Mouse (Mus musculus) T-cell, adult 2 months (primary cell): ENCODE measurements at regions not wholly inside any gene's neighbourhood (a gene's known extent, or its start where the extent isn't known, plus 50 kb on each side); places are given as distances from the start of the nearest gene placed in this dataset.

Experiments used
- DNase-seq: peaks from one replicate; pipeline ENCODE4 v3.0.0; 2022; ENCODE audit warnings: low spot score

DNA sequence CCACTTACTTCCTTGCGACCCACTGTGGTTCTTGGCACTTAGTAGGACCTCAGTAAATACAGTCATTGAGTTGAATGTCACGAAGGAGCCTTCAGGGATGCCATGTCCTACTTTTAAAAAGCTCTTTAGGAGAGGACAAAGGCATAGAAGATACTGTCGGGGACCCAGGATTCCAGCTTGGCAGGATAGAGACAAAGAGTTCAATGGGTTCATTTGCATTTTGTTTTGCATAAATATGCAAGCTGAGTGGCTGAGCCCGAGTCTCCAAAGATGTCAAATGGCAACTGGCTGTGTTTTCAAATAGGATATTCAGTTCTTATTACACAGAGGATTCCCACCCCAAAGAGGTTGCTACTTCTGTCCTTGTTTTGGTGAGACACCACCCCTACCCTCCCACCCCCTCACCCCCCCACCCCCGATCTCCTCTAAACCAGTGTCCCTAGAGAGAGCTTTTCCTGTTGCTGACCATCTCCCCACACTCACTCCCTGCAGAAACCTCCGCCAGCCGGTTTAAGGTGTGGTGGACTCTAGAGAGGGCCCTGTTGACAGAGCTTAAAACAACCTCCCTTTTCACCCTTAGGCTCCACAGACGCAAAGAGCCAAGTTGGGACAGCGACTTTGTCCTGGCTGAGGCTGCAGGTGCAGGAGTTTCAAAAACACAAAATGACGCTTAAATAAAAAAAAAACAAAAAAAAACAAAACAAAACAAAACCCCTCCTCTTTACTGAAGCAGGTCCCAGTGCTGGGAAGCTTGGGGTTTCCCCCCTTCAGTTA is 57.9 kb downstream of the Sox9 start:
- DNase-seq = no peak

DNA sequence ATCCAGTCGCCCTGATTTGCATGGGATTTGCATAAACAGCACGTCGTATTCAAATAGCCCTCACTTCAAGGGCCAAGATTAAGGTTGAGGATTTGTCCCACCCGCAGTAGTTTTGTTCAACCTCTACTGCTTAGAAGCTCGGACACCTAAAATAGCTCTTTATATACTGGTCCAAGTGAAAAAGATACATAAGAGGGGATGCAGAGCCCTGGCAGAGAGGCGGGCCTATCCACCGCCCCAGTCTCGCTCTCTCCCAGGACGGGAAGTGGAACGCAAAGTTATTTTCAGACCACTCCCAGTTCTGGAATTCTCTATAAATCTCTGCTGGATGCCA is 58.4 kb downstream of the Sox9 start:
- no peak for DNase-seq

DNA sequence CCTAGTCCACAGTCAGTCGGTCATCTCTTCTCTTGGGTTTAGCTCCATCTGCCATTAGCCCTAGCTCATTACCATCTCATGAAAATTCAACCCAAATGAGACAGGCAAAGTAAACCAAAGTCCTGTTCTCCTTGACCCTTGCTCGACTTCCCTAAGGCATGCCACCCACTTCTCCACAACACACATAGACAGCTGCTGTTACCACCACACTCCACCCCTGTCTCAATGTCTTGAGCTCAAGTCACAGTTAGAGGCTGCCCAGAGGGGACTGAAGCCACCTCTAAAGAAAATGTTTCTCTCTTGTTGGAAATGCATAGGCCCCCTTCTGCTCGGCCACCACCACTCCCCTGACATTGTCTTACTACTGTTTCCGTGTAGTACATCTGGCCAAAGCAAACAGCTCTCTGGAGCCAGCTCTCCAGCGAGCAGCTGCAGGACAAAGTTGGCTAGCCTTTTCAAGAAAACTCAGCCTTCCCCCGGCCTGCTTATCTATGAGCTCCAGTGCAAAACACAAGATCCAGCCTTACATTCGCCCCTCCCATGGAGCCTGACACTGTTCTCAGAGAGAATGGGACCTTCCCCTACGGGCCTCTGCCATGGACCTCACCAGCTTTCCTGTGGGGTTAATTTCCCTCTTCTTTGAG is 62.4 kb downstream of the Sox9 start:
- DNase-seq = no peak

DNA sequence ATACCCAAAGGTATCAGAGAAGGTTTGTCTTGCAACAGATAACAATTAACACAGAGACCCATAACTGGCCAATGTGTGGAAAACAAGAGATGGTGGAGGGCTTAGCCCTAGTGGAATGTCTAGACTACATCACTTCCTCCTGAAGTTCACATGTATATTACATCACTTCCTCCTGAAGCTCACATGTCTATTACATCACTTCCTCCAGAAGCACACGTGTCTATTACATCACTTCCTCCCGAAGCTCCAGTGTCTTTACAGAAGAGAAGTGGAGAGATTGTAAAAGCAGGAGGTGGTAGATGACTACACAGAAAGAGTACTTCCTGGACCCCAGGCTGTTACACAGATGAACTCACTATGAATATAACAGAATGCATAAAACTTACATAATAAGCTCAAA is 65.1 kb downstream of the Sox9 start:
- no peak for DNase-seq

DNA sequence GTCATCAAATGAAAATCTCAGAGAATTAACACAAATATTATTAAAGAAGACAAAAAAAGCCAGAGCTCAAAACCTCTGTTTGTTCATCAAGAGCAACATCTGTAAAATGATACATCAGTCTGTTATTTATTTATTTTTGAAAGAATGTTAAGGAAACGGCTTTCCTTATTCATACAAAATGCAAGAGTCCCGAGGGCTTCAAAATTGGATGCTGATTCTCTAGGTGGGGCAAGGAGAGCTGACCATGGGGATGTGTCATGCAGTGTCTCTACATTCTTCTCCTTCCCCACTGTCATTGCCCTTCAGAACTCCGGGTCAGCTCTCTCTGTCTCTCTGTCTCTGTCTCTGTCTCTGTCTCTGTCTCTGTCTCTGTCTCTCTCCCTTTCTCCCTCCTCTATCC is 65.8 kb downstream of the Sox9 start:
- no peak for DNase-seq

DNA sequence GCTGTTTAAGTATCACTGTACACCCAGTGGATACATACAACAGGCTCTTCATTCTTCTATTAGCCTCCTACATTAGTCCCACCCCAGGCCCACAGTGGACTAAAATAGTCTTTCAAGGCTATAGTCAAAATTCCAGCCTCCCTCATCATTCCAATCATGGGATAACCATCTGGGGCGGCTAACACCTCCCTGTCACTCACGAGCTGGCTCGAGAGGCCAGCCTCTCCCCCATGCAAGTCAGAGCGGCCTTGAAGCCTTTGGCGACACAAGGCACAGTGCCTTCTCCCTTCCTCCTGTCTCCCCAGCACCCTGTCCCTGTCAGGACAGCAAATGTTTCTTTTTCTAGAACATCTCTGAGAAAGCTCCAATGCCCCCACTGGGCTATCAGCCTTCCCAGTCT is 68.0 kb downstream of the Sox9 start:
- DNase-seq = no peak

DNA sequence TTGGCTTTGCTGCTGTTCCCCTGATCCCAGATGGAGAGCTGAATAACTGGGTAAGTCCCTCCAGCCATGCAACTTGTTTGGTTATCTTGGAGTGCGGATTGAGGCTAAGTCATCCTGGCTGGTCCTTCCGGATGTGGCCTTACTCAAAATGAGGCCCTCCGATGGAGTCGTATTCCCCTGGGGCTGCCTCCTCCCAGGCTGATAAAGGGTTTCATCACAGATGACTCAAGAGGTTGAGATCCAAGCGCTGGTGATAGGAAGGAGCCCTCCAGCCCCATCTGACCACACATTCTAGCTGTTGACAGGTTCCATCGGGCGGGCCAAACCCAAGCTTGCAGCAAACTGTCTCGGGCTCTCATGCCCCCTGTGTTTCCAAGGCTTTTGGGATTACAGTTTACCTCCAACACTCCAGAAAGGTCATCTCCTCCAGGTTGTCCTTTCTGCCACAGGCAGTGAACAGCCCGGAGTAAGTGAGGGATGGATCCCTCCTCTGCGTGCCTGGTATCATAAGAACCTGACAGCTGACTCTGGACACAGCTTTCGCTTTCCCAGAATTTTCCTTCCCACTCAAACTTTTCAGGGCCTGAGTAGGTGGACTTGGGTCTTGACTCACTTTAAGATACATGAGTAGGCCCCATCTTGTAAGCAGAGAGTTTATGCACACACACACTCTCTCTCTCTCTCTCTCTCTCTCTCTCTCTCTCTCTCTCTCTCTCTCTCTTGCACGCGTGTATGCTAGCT is 68.7 kb downstream of the Sox9 start:
- DNase-seq = no peak

DNA sequence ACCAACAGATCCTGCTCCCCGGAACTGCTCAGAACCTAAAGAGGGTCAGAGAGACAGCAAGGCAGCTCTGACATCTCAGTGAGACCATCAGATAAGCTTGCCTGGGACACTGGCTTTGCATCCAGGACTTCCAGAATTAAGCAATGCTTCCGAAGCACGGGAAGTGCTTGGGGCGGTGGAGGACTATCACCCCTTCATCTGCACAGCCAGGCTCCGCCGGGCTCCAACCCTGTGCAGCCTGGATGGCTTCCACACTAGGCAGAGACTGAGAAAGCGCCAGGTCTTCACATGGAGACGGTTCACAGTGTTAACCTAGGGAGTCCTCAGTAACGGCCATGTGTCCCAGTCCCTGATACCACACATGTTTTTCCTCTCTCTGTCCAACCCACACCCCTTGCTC is 69.3 kb downstream of the Sox9 start:
- no peak for DNase-seq

DNA sequence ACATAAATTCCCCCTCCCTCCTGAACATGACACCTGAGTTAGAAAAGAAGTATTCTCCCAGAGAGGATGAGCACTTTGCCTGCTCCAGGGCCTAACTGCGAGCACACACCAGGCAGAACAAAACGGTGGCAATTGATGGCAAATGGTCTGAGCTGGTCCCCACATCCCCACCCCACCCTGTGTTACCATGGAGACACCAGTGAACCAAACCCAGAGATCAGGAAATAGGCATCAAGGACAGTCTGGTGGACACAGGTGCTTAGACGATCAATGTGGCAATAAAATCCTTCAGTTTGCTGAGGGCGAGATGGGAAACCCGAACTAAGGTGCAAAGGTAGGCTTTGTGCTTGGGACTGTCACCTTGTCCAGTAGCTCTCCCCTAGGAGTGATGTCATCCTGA is 74.0 kb downstream of the Sox9 start:
- no peak for DNase-seq

DNA sequence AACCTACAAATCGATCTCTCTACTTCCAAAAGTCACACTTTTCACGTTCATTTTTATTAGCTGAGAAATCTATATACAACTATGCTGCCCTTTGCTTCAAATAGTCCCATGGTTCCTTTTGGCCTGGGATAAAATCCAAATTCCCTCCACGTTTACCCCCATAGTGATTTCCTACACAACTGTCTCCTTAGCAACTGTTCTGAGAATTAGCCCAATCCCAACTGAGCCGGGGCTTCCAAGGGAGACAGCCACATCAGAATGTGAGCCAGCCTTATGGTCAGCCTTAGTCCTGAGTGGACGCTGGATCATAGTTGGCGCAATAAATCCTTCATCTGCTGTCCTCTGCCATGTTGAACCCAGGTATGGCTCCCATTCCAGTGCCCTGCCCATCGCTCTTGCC is 77.3 kb downstream of the Sox9 start:
- DNase-seq = no peak

DNA sequence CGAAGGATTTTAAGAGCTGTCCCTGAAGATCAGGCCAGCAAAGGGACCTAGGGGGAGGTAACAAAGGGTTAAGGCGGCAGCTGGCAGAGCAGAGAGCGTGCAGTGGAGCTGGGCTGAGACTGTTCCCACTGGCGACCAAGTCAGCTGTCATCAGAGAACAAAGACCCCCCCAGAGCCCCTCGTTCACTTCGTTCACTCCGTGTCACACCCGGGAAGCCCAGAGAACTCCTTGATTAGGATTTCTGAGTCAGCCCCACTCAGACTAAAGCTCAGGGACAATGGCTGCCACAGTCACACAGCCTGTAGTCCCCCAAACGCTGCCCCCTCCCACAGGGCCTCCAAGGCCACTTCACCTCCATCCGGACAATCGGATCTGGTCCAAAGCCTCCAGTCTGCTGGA is 78.8 kb downstream of the Sox9 start:
- DNase-seq = no peak

DNA sequence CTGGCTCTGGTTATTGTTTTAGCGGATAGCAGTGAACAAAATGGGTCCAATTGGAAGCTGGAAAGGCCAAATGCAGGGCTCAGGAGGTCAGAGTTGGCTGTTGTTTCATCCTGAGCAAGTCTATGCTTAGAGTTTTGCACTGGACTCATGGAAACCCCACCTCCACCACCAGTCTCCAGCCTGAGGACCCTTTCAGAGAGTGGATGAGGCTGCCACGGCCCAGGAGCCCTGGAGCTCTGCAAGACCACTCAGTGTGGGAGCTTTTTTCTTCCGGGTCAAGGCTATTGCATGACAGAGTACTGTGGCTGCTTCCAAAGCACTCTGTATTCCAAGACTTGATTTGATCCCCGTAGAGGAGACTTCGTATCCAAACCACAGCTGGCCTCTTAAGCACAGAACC is 79.2 kb downstream of the Sox9 start:
- DNase-seq = no peak

DNA sequence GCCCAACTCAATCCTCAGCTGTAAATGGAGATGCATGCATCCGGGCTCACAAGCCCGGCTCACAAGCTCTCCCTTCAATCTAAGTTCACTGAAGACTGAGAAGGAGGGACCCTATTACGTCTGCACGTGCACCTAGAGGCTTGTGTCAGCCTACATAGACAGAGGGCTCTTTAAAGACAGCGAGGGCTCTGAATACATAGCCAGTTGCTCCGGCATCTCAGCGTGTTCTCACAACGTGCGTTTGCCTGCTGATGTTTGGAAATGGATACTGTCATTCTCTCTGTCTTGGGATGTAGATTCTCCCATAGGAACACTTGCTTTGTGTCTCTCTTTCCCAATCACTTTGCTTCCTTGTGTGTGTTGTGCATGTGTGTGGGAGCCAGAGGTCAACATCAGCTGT is 83.8 kb downstream of the Sox9 start:
- DNase-seq = no peak

DNA sequence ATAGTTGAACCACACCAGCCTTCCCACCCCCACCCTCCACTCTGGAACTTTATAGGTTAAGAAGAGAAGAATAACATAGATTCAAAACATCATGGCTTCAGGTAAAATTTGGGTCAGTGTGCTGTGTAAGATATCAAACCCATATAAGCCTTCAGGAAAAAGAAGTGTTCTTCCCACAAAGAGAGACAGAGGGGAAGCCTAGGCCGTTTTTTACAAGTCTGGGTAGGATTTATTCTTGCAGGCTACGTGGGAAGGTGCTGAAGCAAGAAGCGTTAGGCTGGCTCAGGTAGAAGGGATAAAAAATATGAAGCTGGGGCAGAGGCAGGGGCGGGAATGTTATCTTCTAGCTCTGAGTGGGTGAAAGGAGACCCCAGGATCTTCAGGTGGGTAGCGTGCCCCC is 87.5 kb downstream of the Sox9 start:
- DNase-seq = no peak

DNA sequence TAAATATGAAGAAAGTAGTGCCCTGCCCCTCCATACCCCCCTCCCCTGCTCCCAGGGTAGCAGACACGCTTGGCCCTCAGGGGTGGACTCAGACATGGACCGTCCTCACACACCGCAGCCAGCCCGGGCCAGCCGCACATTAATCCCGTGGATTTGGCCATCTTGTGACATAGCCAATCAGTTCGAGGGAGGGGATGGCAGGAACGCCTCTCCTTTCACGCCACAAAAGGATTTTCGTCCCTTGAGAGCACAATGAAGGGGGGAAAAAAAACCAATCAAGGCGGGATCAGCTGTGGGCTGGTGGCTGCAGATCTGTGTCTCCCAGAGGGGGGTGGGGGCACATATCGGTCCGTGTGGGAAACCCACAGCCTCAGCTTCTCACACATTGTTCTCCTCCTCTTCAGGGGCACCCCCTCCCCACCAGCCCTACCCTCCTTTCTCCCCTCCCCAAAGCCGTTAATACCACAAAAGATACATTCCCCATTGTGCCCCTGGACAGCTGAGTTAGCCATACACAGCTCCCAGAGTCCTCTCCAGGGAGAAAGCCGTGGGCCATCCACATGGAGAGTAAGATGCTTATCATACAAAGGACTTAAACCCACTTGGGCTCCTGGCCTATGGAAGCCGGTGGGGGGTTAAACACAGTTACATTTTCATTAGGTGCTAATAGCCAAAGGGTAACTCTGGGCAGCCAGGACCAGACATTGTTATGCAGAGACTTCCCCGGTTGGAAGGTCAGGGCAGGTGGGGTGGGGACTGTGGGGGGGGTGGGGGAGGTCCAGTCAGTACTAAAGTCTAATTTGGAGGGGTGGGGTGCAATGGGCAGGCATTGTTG is 88.4 kb downstream of the Sox9 start:
- DNase-seq = no peak

DNA sequence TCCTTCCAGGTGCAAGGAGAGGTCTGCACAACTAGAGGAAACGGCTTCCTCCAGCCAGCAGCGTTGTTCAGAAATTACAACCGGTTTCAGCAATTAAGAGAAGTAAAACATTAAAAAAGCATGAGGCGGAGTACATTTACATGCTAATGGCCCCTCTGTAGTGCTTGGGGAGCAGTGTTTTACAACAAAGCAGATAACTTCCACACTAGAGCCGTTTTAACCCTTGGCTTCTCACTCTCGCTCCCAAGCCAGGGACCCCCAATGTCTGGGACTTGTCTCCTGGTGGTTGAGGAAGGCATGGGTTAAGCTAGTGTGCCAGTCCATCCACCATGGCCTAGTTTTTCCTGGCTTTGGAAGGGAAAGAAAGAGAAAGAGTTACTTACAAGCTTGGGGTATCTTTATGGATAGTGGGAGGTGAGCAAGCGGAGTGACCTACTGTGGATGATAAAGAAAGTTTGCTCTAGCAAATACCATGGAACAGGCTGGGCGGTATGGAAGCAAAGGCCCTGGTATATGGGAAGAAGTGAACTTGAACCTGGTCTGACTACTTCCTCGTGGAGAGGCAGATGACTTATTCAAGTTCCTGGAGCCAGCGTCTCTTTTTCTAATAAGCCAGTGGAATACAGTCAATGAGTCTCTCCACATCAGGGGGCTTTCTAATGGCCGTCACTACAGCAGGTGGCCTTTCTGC is 90.8 kb downstream of the Sox9 start:
- DNase-seq = no peak

DNA sequence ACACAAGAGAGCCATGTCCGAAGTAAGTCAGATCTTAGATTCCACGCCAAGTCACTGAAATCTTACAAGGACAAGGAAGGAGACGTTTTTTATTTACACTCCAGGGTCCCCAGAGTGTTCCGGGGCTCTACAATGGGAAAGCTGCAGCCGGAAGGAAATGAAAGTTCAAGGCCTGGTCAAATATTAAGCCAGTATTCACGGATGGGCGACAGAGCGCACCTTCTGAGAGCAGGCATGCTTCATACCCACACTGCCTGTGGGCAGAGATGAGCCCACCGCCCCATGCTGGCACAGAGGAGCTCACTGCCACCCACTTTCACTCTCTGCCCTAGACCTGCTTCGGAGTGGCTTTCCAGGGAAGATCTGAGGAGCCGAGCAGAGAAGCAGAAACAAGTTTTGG is 92.2 kb downstream of the Sox9 start:
- no peak for DNase-seq

DNA sequence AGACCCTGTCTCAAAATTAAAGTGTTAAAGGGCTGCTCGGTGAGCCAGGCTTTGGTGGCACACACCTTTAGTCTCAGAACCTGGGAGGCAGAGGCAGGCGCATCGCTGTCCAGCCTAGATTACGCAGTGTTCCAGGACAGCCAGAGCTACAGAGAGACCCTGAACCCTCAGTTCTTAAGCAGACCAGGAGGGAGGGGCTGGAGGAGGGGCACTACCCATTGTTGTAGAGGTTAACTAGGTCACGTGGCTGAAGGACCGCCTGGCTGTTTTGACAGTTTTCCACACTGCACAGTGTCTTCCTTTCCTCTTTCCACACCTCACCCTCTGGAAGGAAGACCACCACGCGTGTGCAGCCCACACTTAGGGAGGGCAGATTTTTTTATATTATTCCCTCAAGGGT is 94.2 kb downstream of the Sox9 start:
- DNase-seq = no peak

DNA sequence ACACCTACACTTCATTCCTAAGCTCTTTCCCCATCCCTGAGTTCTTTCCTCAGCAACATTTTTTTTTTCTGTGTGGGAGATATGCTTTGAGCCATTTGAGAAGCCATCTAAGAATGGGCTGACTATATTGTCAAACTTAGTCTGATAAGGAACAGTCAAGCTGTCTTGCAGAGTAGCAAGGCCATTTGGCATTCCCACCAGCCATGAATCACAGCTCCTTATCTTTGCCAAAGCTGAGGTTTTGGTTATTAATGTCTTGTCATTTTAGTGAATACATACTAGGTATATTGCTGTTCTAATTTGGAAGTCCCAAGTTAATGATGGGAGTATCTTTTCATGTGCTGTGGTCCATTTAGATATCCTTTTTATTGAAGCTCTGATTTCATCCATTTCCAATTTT is 96.4 kb downstream of the Sox9 start:
- no peak for DNase-seq

DNA sequence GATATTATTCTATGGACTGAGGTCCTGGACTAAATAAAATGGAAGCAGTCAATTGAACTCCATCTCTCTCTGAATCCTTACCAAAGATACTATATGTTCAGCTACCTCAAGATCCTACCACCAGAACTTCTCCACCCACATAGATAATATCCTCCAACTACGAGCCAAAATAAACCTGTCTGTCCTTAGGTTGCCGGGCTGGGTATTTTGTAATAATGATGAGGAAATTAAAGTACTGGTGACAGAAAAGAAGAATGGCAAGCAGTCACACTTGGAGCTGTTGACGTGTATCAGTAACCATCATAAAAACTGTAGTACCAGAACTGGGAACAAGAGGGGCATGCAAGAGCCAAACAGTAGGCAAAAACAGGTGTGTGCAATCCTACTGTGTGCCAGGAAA is 98.7 kb downstream of the Sox9 start:
- no peak for DNase-seq

DNA sequence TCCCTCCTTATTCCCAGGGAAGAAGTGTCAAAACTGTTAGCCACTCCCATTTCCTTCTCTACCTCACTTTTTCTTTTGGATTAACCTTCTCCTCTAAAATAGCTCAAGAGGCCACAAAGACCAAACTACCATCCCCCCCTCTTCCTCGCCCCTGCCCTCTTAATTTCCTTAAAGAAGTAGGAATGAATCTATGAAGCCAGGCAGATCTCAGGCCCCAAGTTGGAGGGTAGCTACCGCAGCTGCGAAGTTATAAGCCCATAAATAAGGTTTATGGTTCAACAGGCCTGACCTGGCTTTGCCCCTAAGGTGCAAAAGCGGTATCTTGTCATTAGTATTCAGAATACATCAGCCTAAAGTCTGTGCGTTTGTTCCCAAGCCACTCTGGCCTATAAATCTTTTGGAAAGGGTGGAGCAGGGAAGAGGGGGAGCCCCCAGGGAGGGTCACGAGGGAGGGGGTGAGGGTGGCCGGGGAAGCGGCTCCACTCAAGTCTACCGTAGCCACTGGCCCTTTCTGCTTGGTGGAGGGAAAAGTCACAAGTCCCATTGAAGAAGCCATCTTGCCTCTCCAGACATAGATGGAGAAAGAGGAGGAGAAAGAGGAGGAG is 103.4 kb downstream of the Sox9 start:
- DNase-seq = no peak

DNA sequence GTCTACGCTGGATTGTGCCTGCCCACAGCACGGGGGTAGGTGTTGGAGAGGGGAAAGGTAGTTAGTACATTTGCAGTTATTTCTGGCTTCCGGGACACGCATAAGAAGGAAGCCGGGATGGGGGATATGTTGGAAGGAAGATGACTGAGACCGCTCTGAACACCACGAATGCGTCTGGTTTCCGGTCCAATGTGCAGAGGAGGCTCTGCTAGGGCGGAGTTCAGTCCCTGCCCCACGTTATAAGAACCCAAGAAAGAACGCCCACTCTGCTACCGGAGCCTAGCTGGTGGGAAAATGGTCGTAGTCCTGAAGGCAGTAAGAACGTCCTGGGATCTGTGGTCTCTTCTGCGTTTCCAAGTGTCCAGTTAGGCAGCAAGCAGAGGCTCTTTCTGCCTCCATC is 104.1 kb downstream of the Sox9 start:
- DNase-seq = no peak
